Comparison of ENCODE assay signal across 27 mouse cellular contexts in the genomic region with DNA sequence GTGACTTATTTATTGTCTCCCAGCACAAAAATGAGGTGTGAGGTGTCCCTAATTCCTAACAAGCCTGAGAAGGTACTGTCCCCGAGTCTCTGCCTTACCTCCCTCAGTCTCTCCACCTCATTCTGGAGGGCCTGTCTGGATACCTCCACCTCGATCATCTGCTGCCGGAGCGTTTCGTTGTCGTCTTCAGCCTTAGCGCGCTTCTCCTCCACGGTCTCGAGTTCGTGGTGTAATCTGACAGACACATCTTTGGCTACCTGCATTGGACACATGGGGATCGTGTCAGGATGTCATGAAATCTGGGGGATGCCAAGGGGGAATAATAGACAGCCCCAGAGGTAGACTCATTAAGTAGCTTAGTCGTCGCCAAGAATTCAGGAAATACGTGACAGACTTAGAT. TPM values are rescaled to one million over a fixed set of nuclear protein-coding genes. Genes with fewer than 3 reads are reported as not detected.
DNase-seq lines count a peak whose midpoint lies in the region; ATAC-seq and TF ChIP-seq lines count a peak whose summit lies in the region.
"Had no signal": no experiment of that assay in that cellular context is flagged by ENCODE, and none has a peak within 500 bp of the region (broad histone marks: within the 10 kb centered on the region; RNA-seq: fewer than 3 reads in every experiment).

No protein-coding gene starts in this region.

- no peak for ATAC-seq in forebrain, embryonic 12.5 days (ENCODE audit: low FRiP score)
- no peak for ATAC-seq in hindbrain, embryonic 13.5 days (ENCODE audit: low FRiP score)
- ATAC-seq in hindbrain, postnatal 0 days, result no peak
- no peak for ATAC-seq in midbrain, embryonic 13.5 days
- ATAC-seq in midbrain, embryonic 15.5 days (replicated peaks), result no peak
- ATAC-seq: CD4-positive, CD25-positive, alpha-beta regulatory T cell, adult 4 months; intestine, embryonic 16.5 days had no signal

- no peak overlapping the region for H3K9ac ChIP-seq in forebrain, embryonic 12.5 days
- H3K9ac ChIP-seq in hindbrain, embryonic 13.5 days, result no peak overlapping the region
- no peak overlapping the region for H3K9ac ChIP-seq in hindbrain, postnatal 0 days (replicated peaks; ENCODE audit: low read length)
- no peak overlapping the region for H3K9ac ChIP-seq in midbrain, embryonic 13.5 days (replicated peaks)
- H3K9ac ChIP-seq in midbrain, embryonic 15.5 days, result no peak overlapping the region
- H3K9ac ChIP-seq: limb, embryonic 12.5 days; liver, embryonic 15.5 days; lung, embryonic 14.5 days; neural tube, embryonic 12.5 days had no signal

- peaks cover 65% of the 10 kb centered on the region for H3K36me3 ChIP-seq in forebrain, embryonic 10.5 days (replicated peaks)
- peaks cover 25% of the 10 kb centered on the region for H3K36me3 ChIP-seq in forebrain, embryonic 12.5 days (replicated peaks)
- peaks cover 27% of the 10 kb centered on the region for H3K36me3 ChIP-seq in hindbrain, embryonic 13.5 days
- H3K36me3 ChIP-seq in hindbrain, postnatal 0 days (ENCODE audit: insufficient read depth, low read length), result peaks cover 15% of the 10 kb centered on the region
- H3K36me3 ChIP-seq in midbrain, embryonic 13.5 days, result peaks cover 24% of the 10 kb centered on the region
- H3K36me3 ChIP-seq in midbrain, embryonic 15.5 days (replicated peaks), result no peaks in the 10 kb centered on the region
- H3K36me3 ChIP-seq: liver, embryonic 15.5 days had no signal

- no peak for DNase-seq in forebrain, embryonic 10.5 days (ENCODE audit: extremely low spot score, low spot score)
- DNase-seq in hindbrain, postnatal 0 days (ENCODE audit: low spot score), result no peak
- no peak for DNase-seq in kidney, postnatal 10 days
- DNase-seq: adrenal gland, postnatal 25 days; gastrocnemius, adult 2 months; gastrocnemius, postnatal 36 days; heart, adult 18-20 months; heart, postnatal 36 days; kidney, adult 8-10 months; layer of hippocampus, adult 9-11 months; lung, embryonic 14.5 days; lung, postnatal 14 days; right cerebral cortex, adult 18-20 months; spleen, adult 18-20 months; thymus, postnatal 14 days had no signal

- no peaks in the 10 kb centered on the region for H3K27me3 ChIP-seq in forebrain, embryonic 10.5 days (ENCODE audit: poor library complexity, severe bottlenecking)
- H3K27me3 ChIP-seq in forebrain, embryonic 12.5 days, result no peaks in the 10 kb centered on the region
- no peaks in the 10 kb centered on the region for H3K27me3 ChIP-seq in hindbrain, embryonic 13.5 days
- no peaks in the 10 kb centered on the region for H3K27me3 ChIP-seq in hindbrain, postnatal 0 days (ENCODE audit: insufficient read depth, low read length)
- H3K27me3 ChIP-seq in midbrain, embryonic 13.5 days, result no peaks in the 10 kb centered on the region
- H3K27me3 ChIP-seq in midbrain, embryonic 15.5 days (replicated peaks), result no peaks in the 10 kb centered on the region
- H3K27me3 ChIP-seq: limb, embryonic 12.5 days; neural tube, embryonic 12.5 days had no signal

- no peak overlapping the region for H3K4me2 ChIP-seq in forebrain, embryonic 12.5 days
- no peak overlapping the region for H3K4me2 ChIP-seq in hindbrain, embryonic 13.5 days
- H3K4me2 ChIP-seq in hindbrain, postnatal 0 days (ENCODE audit: low read depth, low read length), result no peak overlapping the region
- no peak overlapping the region for H3K4me2 ChIP-seq in midbrain, embryonic 13.5 days (replicated peaks)
- no peak overlapping the region for H3K4me2 ChIP-seq in midbrain, embryonic 15.5 days
- H3K4me2 ChIP-seq: heart, embryonic 11.5 days; limb, embryonic 12.5 days; liver, embryonic 15.5 days; lung, embryonic 14.5 days; neural tube, embryonic 12.5 days had no signal

- H3K4me1 ChIP-seq in forebrain, embryonic 10.5 days, result peaks cover 61% of the 10 kb centered on the region
- H3K4me1 ChIP-seq in forebrain, embryonic 12.5 days, result peaks cover 55% of the 10 kb centered on the region
- peaks cover 72% of the 10 kb centered on the region for H3K4me1 ChIP-seq in hindbrain, embryonic 13.5 days (replicated peaks)
- H3K4me1 ChIP-seq in hindbrain, postnatal 0 days (ENCODE audit: insufficient read depth, low read length), result no peaks in the 10 kb centered on the region; the same call in 1 of the 2 replicates
- H3K4me1 ChIP-seq in midbrain, embryonic 13.5 days (replicated peaks), result peaks cover 73% of the 10 kb centered on the region
- H3K4me1 ChIP-seq in midbrain, embryonic 15.5 days, result peaks cover 34% of the 10 kb centered on the region
- H3K4me1 ChIP-seq: liver, embryonic 15.5 days had no signal

- no peak overlapping the region for H3K4me3 ChIP-seq in forebrain, embryonic 10.5 days
- H3K4me3 ChIP-seq in forebrain, embryonic 12.5 days (replicated peaks), result no peak overlapping the region
- no peak overlapping the region for H3K4me3 ChIP-seq in hindbrain, embryonic 13.5 days
- no peak overlapping the region for H3K4me3 ChIP-seq in hindbrain, postnatal 0 days (ENCODE audit: low read length)
- no peak overlapping the region for H3K4me3 ChIP-seq in midbrain, embryonic 13.5 days (replicated peaks)
- no peak overlapping the region for H3K4me3 ChIP-seq in midbrain, embryonic 15.5 days
- H3K4me3 ChIP-seq: gastrocnemius, adult 2 months; limb, embryonic 12.5 days; liver, embryonic 15.5 days; myocyte; neural tube, embryonic 12.5 days had no signal

- 0 out of 2 replicates have a peak overlapping the region, but pooled peaks have one; percentile 48 for H3K27ac ChIP-seq in forebrain, embryonic 10.5 days
- H3K27ac ChIP-seq in forebrain, embryonic 12.5 days, result no peak overlapping the region
- peak overlapping the region; percentile 35; the same call in 1 of the 2 replicates for H3K27ac ChIP-seq in hindbrain, embryonic 13.5 days
- H3K27ac ChIP-seq in hindbrain, postnatal 0 days, result no peak overlapping the region
- H3K27ac ChIP-seq in midbrain, embryonic 13.5 days, result peak overlapping the region; percentile 14; the same call in 1 of the 2 replicates
- no peak overlapping the region for H3K27ac ChIP-seq in midbrain, embryonic 15.5 days
- H3K27ac ChIP-seq: gastrocnemius, adult 2 months; kidney, postnatal 0 days; limb, embryonic 12.5 days; liver, embryonic 15.5 days; neural tube, embryonic 12.5 days had no signal

- WGBS in forebrain, embryonic 10.5 days, result 90% methylated on average over 15 of the region's 15 CpGs
- 82% methylated on average over 15 of the region's 15 CpGs for WGBS in forebrain, embryonic 12.5 days
- WGBS in hindbrain, embryonic 13.5 days, result 82% methylated on average over 15 of the region's 15 CpGs
- 75% methylated on average over 15 of the region's 15 CpGs for WGBS in hindbrain, postnatal 0 days
- WGBS in midbrain, embryonic 13.5 days, result 75% methylated on average over 15 of the region's 15 CpGs
- 69% methylated on average over 15 of the region's 15 CpGs for WGBS in midbrain, embryonic 15.5 days

- H3K9me3 ChIP-seq in forebrain, embryonic 10.5 days, result no peaks in the 10 kb centered on the region
- H3K9me3 ChIP-seq in forebrain, embryonic 12.5 days, result no peaks in the 10 kb centered on the region
- no peaks in the 10 kb centered on the region for H3K9me3 ChIP-seq in hindbrain, embryonic 13.5 days
- no peaks in the 10 kb centered on the region for H3K9me3 ChIP-seq in hindbrain, postnatal 0 days (ENCODE audit: low read length)
- H3K9me3 ChIP-seq in midbrain, embryonic 13.5 days, result no peaks in the 10 kb centered on the region
- H3K9me3 ChIP-seq in midbrain, embryonic 15.5 days, result no peaks in the 10 kb centered on the region
- H3K9me3 ChIP-seq: limb, embryonic 12.5 days; liver, embryonic 15.5 days; neural tube, embryonic 12.5 days had no signal

- no peak for TF ChIP-seq CTCF in hindbrain, postnatal 0 days (IDR thresholded peaks at IDR 0.05; ENCODE audit: low read depth)

RNA-seq across cellular contexts. Expression of a gene that starts 13.6 kb away (rescaled TPM):
- 25.5 and 28.4 TPM in 2 replicates for polyA plus RNA-seq in forebrain, embryonic 10.5 days (2016; fragmentation: Nextera tagmentation; extraction: Ambion mirVana)
- polyA plus RNA-seq in forebrain, embryonic 12.5 days (2016; fragmentation: Nextera tagmentation; extraction: Ambion mirVana), result 43.0 and 49.3 TPM in 2 replicates
- polyA plus RNA-seq in hindbrain, embryonic 13.5 days (2015; fragmentation: Nextera tagmentation; extraction: Ambion mirVana), result 50.9 TPM in 2 replicates
- total RNA-seq in hindbrain, postnatal 0 days (2014; rRNA removed), result 27.0 and 29.1 TPM in 2 replicates
- polyA plus RNA-seq in hindbrain, postnatal 0 days (2015; fragmentation: Nextera tagmentation; extraction: Ambion mirVana), result 13.8 and 14.7 TPM in 2 replicates
- polyA plus RNA-seq in midbrain, embryonic 13.5 days (2015; fragmentation: Nextera tagmentation; extraction: Ambion mirVana), result 50.0 and 56.8 TPM in 2 replicates
- 35.5 and 39.0 TPM in 2 replicates for polyA plus RNA-seq in midbrain, embryonic 15.5 days (2015; fragmentation: Nextera tagmentation; extraction: Ambion mirVana)

Comparison
In these comparisons a context has a peak if more than half of its experiments do, and no peak if none do; other contexts are left out.
1. H3K27ac ChIP-seq: peak in forebrain, embryonic 10.5 days (single experiment), hindbrain, embryonic 13.5 days (single experiment) and midbrain, embryonic 13.5 days (single experiment); none in forebrain, embryonic 12.5 days (single experiment), hindbrain, postnatal 0 days (single experiment) and midbrain, embryonic 15.5 days (single experiment).